Mouse (Mus musculus) central nervous system, embryonic 14 days (tissue): ENCODE data around the gene Cox4i2. TPM values are rescaled to one million over a fixed set of nuclear protein-coding genes. Genes with fewer than 3 reads are reported as not detected.

Source experiments
- polyA plus RNA-seq: library from polyadenylated mRNA; depleted of rRNA; stranded (reverse); fragments of >200 nt; gene quantifications from 2 replicates; pipeline ENCODE4 v1.2.3, GENCODE M21; 2012; rRNA removed

Cox4i2 gene
- 3.8 and 5.3 TPM in 2 replicates for polyA plus RNA-seq

GRCm38 (mm10) chr2:152753944-152754711 lies at the start of gene Cox4i2:
TSS of gene Cox4i2 (plus strand) at chr2:152754173.

GRCm38 (mm10) chr2:152736090-152736601 lies 17.8 kb upstream of the Cox4i2 start, which contains the start of gene Id1:
TSS of gene Id1 (plus strand) at chr2:152736251.

Other genes with a start within 250 kb of the Cox4i2 start
- gene Defb26, start 242.5 kb upstream of the Cox4i2 start, polyA plus RNA-seq = not detected in 2 replicates
- gene Defb28, start 235.9 kb upstream of the Cox4i2 start, polyA plus RNA-seq = not detected in 2 replicates
- not detected in 2 replicates for gene Defb29, start 214.1 kb upstream of the Cox4i2 start, polyA plus RNA-seq
- not detected in 2 replicates for gene Gm17416, start 184.8 kb upstream of the Cox4i2 start, polyA plus RNA-seq
- gene Defb21, start 181.4 kb upstream of the Cox4i2 start, polyA plus RNA-seq = not detected in 2 replicates
- not detected in 2 replicates for gene Defb19, start 173.9 kb upstream of the Cox4i2 start, polyA plus RNA-seq
- not detected in 2 replicates for gene Defb45, start 154.8 kb upstream of the Cox4i2 start, polyA plus RNA-seq
- not detected in 2 replicates for gene Defb36, start 149.8 kb upstream of the Cox4i2 start, polyA plus RNA-seq
- gene Defb25, start 131.1 kb upstream of the Cox4i2 start, polyA plus RNA-seq = not detected in 2 replicates
- 0.41 and 0.84 TPM in 2 replicates for gene Rem1, start 127.2 kb upstream of the Cox4i2 start, polyA plus RNA-seq
- 172 and 175 TPM in 2 replicates for gene H13, start 84.7 kb upstream of the Cox4i2 start, polyA plus RNA-seq
- gene Mcts2, start 67.1 kb upstream of the Cox4i2 start, polyA plus RNA-seq = 25.2 and 27.7 TPM in 2 replicates
- gene Id1, start 17.9 kb upstream of the Cox4i2 start, polyA plus RNA-seq = 133 and 168 TPM in 2 replicates
- gene Bcl2l1, start 77.6 kb downstream of the Cox4i2 start, polyA plus RNA-seq = 93.5 and 103 TPM in 2 replicates
- 31.7 and 43.4 TPM in 2 replicates for gene Tpx2, start 93.8 kb downstream of the Cox4i2 start, polyA plus RNA-seq
- gene Mylk2, start 157.2 kb downstream of the Cox4i2 start, polyA plus RNA-seq = 0.13 TPM in 1 of 2 replicates, not detected in the other
- 3.0 and 3.1 TPM in 2 replicates for gene Foxs1, start 179.0 kb downstream of the Cox4i2 start, polyA plus RNA-seq
- 19.2 and 19.9 TPM in 2 replicates for gene Dusp15, start 197.5 kb downstream of the Cox4i2 start, polyA plus RNA-seq
- gene Ttll9, start 208.3 kb downstream of the Cox4i2 start, polyA plus RNA-seq = 4.9 and 5.0 TPM in 2 replicates